Mouse (Mus musculus) kidney, postnatal 10 days (tissue): ENCODE results near the gene Ncam1.
A peak's percentile ranks its signal among the peaks of the same experiment; 100 is the strongest.

Source experiments
- DNase-seq: peaks from one replicate; pipeline ENCODE4 v3.0.0; 2021; ENCODE audit warnings: mixed read lengths

Gene Ncam1

DNA sequence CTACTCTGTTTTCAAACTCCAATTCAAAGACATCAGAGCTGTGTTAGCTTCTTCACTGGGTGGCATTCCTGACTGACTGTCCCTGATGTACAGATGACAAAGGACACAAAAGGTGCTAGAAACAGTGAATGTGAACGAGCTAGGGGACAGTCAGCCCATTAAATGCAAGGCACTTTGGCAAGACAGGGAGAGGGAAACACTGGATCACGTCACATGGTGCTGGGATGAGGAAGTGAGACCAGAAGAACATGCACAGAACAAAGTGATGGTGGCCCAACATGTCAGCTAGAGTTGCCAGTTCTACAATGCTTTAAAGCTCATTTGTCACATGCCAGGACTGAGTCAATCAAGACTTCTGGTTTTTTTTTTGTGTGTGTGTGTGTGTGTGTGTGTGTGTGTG lies 247.4 kb downstream of the Ncam1 start:
- no peak for DNase-seq

DNA sequence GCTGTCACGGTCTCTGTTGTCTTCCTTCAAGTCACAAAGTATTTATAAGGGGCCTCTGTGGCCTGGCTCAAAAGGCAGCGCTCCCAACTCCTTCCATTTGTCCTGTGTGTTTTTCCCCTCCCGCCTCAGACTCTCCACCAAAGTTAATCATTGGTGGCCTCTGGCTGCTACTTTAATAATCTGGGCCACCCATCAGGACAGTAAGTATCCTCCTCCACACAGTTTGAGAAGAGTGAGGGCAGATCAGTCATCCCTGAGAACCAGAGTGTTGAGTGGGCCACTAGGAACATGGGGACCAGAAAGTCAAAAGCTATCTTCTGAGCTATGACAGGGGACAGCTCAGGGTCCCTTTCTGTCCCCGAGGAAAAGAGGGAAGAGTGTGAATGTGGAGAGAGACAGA lies 256.1 kb downstream of the Ncam1 start:
- DNase-seq = no peak

DNA sequence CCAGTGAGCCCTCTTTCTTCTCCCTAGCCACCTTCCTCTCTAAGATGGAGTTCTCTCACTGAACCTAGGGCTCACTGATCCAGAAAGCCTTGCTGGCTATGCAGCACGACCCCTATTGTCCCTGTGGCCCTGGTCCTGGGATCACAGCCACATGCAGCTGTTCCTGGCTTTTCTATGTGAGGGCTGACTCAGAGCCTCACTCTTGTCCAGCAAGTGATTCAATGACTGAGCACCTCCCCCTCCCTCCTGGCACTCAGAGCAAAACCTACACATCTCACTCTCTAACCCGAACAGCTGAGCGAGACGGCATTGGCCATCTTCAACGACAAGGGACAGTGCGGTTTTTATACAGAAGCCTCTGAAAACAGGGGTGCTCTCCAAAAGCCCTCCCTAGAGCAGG lies 260.9 kb downstream of the Ncam1 start:
- peak; percentile 28 for DNase-seq

DNA sequence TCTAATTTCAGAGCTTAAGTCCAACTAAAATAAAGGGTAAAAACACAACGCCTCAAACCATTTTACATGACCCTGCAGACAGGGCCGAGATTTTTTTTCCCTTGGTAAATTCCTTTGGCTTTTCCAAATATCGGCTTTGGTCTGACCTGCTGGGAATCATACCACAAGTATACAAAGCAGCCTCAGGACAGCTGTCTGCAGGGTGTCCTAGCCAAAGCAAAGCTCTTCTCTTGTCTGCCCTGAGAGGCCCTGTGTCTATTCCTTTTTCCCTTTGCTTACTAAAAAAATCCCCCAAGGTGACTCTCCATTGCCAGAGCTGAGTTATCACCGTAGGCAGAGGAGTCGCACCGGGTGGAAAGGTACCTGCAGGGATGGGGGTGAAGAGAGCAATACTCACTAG lies 262.1 kb downstream of the Ncam1 start:
- no peak for DNase-seq

DNA sequence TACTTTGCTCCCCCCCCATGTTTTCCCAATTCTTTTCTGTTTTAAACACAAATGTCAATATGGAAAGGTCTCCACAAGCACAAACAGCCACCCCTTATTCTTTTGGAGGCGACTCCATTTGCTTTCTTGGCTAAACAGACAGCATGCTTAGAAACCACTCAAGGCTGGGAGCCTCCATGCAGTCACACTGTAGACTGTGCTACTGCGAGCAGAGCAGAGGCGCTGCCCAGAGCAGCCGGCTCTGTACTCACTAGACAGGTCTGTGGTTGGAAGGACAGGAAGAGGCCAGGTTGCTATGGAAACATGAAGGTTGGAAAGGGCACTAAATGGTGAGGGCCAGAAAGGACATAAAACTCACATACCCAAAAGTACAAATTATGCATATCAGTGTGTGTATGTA lies 263.8 kb downstream of the Ncam1 start:
- no peak for DNase-seq

DNA sequence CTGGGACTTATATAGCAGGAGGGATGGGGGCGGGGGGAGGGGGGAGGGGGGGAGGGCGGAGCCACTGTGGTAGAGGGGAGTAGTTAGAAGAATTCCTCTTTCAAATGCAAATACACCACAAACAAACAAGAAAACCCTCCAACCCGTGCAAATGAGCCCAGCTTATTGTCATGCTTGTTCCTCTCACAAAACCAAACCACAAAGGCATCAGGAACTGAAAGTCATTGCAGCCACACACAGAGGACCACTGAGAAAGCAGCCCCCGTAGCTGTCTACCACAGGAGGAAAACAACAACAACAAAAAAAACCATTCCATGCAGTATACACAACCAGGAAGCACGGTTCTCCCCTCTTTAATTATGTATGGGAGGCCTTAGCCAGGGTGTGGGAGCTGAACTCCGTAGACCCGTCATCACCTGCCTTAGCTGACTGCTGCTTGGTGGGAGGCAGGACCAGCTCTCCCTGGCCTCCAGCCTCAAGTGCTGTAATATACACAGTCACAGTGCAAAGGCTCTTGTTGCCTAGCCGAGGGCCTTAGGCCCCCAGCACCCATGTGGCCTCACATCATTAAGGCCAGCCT lies 264.7 kb downstream of the Ncam1 start:
- DNase-seq = no peak

DNA sequence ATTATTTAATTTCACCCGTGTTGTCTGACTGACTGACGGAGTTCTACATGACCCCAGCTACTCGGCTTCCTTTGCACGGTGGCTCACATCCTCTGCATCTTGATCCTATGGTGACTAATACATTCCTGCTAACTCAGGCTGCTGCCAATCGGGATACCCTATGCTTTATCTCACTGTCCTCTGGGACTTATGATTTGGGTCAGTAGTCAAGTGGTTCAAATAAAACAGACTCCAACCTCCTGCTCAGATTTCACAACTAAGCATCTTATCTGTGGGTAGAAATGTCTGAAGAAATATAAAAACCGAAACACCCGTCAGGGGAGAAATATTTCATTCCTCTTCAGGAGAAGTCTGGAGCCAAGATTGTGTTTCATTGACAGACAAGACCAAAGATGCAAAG lies 265.3 kb downstream of the Ncam1 start:
- no peak for DNase-seq

DNA sequence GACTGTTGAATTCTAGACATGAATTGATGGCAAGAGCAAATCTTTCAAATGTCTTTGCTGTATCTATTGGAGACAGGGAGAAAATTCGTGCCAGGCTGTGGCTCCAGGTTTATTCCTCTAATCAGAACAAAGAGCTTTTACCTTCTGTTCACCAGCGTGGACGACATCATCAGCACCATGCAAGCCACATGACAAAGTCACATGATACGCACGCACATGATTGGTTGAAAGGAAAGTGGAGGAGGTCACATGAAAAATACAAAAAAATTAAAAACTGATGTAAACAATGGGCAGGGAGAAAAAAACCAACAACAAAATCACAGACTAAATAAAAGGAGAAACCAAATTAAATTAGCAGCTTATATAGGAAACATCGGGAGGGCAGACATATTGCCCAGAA lies 266.9 kb downstream of the Ncam1 start:
- DNase-seq = no peak

DNA sequence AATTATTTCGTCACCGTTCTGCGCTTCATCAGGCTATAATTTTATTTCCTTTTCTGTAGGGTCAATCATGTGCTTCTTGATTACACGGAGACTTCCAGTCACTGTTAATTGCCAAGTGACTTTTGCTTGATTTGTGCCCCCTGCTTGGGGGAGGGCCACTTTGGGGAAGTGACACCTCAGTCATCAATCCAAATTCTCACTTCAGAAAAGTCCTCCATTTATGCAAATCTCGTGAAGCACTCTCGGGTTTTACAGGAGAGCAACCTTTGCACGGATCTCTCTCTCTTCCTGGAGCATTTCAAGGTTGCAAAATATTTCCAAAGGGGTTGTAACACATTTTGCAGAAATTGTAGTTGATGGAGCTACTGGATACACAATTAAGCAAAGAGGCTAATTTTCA lies 267.5 kb downstream of the Ncam1 start:
- no peak for DNase-seq

DNA sequence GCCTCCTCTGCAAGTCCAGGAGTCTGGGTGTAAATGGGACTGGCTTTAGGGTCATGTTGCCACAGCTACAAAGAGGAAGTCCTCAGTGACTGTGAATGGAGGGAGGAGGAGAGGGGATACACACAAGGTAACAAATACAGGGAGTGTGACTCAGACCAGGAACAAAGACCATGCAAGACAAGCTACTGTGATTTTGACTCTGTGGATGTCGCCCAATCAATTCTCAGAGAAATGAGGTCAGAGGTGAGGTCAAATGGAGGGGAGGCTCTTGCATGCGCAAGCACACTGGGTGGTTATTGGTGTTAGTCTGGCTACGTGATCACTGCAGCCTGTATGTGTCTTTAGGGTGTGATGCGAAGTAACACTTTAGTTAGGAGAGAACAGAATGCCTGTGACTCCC lies 268.0 kb downstream of the Ncam1 start:
- no peak for DNase-seq

DNA sequence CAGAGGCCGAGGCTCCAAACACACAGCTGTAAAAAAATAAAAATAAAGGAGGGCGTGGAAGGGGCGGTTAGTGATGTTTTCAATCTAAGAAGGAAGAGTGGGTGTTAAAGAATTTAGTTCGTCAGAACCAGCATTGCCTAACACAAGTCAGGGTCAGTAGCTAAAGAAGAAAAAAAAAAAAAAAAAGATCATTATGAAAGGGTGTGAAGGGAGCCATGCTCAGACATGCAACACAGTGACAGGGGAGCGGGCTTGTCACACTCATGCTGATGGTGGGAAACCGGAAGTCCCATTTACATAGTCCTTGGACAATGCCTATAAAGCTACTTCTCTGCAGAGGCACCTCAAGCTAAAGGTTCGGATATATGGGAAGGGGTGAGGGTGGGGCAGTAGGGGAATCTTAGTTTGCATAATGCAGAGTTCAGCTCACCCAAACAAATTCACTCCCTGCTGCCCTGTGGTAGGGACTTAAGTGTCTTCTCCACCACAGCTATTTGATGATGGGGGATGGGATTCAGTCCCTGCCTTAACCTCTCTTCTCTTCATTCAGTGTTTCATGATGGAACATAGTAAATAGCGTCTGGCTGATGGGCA lies 269.3 kb downstream of the Ncam1 start:
- no peak for DNase-seq

DNA sequence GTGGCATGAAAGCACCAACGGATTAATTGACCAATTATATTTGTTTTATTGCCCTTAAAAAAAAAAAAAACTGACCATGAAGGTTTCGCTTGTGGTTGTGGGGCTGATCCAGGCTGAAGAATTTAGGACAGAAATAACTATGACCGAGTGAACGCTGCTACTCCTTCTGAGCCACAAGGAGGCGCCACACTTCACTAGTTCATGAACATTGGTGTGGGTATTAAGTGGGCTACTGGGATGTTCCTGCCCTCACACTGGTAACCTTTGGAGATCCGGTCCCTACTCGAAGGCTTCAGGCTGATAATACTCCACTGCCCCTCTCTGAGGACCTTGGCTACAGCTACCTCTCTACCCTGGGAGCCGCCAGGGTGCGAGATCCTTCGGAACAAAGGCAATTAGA lies 269.8 kb downstream of the Ncam1 start:
- DNase-seq = peak; percentile 52

DNA sequence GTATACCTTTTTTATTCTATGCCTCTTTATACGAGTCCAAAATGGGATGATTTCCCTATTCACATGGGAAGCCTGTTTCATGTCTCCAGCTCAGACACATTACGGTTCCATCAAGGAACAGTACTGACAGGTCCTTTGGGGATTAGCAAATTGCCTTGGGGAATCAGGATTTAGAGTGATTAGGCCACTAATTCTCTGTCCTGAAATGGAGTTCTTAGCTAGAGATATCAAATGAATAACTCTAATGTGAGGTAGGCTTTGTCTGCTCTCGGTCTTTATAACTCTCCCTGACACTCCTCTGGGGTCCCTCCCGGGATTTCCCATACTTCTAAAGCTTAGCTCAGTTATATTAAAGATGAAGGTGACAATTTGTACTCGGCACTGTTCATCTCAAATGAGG lies 270.7 kb downstream of the Ncam1 start:
- no peak for DNase-seq

DNA sequence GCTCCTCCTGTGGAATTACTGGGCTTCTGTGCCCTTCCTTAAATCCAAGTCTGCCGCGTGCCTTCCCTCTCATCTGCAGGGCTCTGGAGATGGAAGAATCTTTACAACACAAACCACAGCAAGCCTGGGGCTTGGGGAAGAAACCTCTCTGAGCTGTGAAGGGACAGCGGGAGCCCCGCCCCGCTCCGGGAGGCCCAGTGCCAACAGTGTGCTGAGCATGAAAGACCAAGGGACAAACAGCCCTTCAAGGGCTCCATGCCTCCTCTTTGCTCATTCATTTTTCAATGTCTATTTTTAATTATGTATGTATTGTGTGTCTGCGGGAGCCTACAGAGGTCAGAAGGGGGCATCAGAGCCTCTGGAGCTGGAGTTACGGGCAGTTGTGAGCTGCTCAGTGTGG lies 271.4 kb downstream of the Ncam1 start:
- DNase-seq = no peak

DNA sequence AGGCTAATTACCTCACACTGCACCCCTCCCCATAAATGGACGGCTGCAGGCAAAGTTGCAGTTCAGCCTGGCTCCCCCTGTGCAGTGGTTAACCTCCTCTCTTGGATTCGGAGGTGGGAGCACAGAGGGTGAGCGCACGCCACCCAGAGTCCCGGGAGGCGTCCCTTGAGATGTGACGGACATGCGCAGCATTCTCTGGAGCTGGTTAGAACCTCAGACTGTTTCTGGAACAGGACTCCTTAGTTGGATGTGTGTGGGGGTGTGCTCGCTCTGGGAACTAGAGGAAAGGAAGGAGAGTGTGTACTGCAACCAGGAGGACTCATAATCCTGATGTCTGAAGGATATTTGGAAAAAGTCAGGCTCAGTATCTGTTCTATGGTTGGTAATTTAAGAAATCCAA lies 274.0 kb downstream of the Ncam1 start:
- DNase-seq = no peak

DNA sequence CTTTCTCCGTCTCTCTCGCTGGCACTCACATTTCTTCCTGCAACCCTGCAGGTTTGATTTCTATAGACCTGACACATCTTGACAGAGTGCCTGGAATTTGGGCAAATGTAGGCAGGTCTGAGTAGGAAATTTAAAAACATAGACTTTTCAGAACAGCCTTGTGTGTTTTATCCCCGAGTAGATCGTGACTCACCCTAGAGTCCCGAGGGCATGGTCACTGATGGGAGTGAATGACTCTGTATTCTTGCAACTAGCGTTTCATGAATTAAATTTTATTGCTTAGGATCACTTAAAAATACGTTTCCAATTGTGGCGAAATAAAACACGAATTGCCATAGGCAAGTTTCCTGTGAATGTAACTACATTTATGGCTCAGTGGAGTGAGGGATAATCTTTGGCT lies 274.8 kb downstream of the Ncam1 start:
- DNase-seq = no peak

DNA sequence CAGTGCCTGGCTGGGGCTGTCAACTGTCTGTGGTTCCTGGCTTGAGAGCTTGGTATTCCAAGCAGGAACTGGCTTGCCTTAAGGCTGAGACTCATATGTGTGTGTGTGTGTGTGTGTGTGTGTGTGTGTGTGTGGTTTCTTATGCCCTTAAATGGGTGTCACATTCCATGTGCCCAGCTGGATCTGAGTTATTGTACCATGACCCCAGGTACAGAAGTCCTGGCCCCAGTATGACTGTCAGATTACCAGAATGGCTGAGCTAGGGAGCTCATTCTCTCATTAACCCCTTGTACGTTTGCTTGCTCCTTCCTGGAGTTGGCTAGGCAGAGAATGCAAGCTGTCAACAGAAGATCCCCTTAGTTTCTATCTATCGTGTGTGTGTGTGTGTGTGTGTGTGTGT lies 284.4 kb downstream of the Ncam1 start:
- peak; percentile 34 for DNase-seq

DNA sequence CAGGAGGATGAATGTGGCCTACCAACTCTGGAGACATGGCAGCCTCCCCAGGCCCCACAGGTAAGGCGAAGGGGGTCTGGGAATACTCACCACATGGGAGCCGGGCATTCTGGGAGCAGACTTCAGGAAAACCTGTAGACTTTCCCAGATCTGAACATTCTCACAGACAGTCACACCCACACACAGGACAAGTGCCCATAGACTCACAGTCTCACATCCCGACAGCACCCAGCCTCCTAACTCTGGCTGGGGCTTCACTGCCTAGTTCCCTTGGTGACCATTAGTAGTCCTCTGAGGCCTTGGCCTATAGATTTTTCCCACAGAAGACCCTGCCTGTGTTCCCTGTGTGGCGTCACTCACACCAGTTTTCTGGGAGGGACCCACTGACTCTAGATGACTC lies 288.1 kb downstream of the Ncam1 start:
- DNase-seq = no peak

DNA sequence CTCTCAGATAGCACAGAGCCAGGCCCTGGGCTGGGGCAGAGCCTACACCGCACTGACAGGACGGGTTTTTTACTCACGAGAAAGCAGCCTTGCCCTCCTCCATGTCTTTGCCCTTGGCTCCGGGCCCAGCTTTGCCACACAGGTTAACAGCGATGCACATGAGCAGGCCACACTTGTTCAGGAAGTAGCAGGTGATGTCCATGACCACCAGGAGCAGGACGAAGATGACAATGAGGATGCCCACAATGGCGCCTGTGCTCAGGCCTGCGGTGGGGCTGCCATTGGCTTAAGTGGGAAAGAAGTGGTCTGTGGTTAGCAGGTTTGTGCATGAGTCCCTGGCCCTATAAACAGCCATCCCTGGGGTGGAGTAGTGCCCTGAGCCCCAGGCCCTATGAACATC lies 289.1 kb downstream of the Ncam1 start:
- DNase-seq = no peak

DNA sequence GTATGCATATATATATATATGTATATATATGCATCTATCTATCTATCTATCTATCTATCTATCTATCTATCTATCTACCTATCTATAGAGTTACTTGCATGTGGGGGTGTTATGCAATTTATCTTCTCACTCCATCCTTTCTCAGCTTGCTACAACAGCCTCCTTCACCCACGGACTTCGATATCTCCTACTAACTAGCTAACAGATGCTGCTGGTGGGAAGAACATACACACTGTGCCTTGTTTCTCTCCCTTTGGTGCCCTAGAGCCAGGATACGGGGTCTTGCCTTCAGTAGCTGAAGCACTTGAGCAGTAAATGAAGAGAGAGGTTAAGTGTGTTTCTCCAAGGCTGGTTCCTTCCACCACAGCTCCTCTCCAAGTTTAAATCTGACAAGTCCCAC lies 289.6 kb downstream of the Ncam1 start:
- DNase-seq = no peak

DNA sequence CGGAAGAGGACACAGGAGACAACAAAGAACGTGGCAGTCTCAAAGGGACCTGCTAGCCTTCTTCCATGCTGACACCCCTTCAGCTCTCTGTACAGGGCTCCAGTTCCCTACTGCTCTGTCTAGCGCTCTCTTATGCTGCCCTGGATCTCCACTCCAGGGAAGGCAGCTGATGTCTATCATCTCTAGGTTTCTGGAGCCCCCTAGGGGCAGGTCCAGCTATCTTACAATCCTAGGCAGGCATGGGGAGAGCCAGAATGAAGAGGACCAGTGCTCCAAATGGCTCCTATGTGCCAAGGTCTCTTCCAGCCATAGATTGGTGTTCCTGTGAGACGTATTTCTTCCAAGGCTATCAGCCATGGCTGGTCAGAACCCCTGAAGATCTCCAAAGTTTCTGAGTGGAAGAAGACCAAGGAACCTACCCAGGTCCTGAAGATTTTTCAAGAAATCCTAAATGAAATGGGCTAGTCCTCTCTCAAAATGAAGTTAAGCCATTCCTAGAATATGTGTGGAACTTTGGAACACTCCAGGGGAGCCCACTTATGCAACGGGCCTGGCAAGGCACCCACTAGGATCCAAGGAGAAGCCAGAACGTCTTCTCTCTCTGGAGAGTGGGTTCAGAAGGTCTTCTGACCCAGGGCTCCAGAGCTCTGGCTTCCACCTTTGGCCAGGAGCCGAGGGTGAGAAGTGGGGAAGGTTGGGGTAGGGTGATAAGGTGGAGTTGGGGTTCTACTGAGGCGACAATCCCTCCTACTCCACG lies 290.7 kb downstream of the Ncam1 start:
- no peak for DNase-seq

DNA sequence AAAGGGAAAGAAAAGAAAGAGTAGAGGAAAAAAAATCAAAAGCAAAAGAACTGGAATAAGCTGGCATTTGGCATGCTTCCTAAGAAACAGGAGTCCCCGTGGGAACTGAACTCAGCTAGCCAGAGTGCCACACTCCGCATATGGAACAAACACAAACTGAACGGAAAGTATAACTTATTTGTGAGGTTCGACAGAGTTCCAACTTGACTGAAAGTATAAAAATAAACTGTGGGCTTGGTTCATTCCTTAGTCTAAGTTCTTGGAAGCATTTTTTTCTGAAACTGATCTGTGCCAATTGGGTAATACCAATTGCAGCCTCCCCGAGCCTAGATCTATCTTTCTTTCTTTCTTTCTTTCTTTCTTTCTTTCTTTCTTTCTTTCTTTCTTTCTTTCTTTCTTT lies 294.1 kb downstream of the Ncam1 start:
- no peak for DNase-seq

DNA sequence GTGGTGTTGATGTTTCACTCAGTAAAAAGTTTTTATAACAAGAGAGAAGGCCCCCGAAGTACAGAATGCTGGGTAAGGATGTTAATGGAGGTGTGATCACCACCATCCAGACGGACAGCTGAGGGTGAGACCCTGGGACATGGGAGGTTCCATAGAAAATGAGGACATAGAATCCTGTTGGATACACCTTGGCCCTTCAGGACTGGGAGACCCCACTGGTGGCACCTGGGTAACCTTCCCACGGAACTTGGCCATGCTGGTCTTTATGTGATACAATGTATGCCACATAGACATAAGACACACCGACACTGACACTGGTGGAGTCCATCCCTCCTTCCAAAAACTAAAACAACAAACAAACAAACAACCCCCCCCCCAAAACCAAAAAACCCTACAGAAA lies 296.5 kb downstream of the Ncam1 start:
- no peak for DNase-seq

DNA sequence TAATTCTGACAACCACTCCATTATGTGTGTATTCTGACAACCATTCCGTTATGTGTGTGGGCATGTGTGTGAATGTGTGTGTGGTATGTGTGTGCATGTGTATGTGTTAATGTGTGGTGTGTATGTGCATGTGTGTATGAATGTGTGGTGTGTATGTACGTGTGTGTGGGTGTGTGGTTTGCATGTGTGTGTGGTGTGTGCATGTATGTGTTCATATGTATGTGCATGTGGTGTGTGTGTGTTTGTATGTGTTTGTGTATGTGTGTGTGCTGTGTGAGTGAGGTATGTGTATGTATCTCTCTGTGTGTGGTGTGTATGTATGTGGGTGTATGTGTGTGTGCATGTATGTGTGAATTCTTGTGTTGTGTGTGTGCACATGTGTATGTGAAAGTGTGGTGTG lies 298.8 kb downstream of the Ncam1 start:
- DNase-seq = peak; percentile 0
